Mouse (Mus musculus) layer of hippocampus, postnatal 25 days (tissue): ENCODE data around the gene Gnai2. TPM values are rescaled to one million over a fixed set of nuclear protein-coding genes. Genes with fewer than 3 reads are reported as not detected.

Source experiments
- DNase-seq, 2 experiments: peaks; one replicate each; pipeline ENCODE4 v3.0.0; 2022; ENCODE audit warnings: mixed read lengths in 2 of 2, low spot score in 1 of 2; ENCODE audit errors: extremely low spot score in 1 of 2
- total RNA-seq, 2 experiments: library from RNA; stranded (reverse); gene quantifications; 2 replicates each; pipeline ENCODE4 v1.2.3; 2021

Gnai2 gene
- total RNA-seq, 2 experiments from 2014 or later = 208 to 223 TPM

DNA sequence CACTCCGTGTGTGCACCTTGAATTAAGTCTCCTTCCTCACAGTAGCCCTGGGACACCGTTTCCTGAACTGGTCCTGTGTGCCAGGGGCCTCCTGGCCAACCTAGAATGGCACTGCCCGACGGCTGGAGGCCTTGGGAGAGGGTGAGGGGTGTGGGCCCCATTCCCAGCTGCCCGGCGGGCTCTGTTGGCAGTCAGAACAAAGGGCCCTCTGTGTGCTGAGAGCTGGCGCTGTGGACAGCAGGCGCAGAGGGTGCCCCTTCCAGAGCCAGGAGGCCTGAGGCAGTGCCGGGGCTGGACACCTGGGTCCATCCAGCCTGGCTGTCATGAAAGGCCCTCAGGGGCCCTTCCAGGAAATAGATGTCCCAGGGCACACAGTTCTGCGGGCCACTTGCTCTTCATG lies 24.4 kb upstream of the Gnai2 start:
- no peak for DNase-seq

DNA sequence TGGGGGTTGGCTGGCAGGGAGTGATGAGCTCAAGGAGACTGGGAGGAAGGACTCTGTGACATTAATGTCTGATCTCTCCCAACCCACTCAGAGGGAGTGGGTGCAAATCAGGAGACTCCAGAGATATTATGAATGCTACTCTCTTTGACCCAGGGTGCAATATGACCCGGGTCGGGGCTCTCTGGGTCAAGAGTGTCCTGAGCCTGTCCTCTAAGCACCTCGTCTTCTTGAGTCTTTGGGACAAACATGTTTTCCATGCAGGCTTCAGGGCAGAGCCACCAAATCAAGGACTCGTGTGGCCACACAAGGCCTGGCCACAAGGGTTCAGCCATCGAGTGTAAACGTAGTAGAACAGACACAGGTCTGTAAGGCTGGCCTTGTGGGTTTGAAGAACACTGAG lies 22.9 kb upstream of the Gnai2 start:
- no peak for DNase-seq

DNA sequence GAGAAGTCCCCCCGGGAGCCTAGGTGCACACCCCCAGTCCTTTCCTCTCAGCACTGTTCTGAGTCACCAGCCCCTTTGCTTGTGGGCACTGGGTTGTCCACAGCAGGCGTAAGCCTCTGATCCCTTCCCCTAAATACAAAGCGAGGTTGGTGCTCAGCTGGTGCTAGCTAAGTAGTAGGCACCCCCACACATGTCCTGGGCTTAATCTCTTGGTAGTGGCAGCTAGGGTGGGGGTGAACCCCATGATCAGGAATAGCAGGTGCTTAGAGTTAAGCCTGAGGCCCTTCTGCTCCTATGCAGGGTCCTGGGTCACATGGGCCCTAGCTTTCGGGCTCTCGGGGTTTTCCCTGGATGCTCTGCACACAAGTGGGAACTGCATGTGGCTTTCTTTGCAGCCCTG lies 22.0 kb upstream of the Gnai2 start:
- no peak for DNase-seq

DNA sequence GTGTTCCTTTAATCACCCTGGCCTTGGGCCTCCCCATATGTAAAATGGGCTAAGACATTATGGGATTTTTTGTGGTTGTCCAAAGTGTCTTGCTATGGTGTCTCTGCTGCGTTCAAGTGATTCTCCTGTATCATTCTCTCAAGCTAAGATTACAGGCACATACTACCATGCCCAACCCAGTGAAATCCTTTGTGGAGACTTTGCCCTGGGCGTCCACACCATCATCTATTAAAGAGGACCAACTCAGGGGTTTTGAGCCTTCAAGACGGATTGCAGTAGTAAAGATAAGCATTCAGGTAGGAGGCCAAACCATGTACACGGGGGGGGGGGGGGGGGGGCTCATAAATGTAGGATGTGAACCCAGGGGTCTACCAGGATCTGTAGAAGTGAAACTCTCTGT lies 19.4 kb upstream of the Gnai2 start:
- DNase-seq = no peak

DNA sequence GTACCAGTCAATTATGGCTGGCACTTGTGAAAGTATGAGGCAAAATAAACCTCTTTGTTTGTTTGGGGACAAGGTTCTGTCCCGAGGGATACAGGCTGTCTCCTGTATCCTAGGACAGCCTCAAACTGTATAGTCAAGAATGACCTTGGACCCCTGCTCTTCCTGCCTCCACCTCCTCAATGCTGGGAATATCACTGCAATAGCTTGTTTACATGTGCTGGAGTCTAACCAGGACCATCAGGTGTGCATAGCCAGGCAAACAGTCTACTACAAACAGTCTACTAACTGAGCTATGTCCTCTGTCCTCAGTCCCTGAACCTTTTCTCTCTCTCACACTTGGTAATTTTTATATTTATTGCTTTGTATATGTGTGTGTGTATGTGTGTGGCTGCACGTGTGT lies 18.3 kb upstream of the Gnai2 start:
- no peak for DNase-seq

DNA sequence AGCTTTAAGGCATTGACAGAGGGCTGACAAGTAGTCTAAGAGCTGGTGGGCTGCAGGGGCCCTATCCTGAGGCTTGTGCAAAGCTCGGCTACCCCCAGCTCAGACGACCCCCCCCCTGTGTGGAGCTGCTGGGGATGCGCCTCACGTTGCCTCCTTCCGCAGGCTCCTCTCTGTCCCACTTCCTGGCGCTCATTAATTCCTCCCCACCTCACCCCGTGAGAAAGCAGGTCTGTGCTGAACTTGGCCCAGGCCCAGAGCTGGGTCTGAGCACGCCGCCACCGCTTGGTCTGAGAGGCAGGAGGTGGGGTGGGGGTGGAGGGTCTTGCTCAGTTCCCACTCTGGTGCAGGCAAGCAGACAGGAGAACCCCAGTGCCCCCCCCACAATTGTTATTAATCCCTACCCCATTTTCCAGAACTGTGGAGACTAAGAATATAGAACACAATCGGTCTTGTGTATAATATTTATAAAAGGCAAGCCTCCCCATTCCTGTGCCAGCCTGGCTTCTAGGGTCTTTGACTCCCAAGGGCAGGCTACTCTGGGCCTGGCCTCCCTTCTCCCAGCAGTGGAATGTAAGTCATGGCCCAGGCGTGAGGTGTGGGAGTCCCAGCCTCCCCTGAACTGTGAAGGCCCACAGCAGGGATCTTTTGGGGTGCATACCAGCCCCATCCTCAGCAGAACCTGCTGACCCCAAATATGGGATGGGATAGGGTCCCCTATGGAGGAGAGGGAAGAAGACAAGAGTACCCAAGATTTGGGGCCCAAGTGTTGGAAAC lies 15.7 kb upstream of the Gnai2 start:
- no peak for DNase-seq

DNA sequence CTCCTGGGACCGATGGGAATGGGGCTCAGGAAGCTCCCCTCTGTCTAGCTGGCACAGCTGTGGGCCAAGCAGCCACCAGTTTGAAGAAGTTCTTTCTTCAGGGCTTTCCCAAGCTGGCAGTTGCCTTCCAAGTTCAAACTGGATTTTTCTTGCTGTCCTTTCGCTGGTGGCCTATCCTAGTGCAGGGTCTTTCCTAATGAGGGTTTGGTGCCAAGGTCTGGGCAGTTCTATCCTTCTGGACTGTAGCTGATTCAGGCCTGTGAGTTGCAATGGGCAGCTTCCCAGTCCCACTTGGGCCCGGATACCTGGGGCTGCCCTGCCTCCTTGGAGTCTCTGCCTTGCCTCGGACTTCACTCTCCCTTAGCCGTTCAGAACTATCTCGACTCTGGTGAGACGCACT lies 15.1 kb upstream of the Gnai2 start:
- no peak for DNase-seq

DNA sequence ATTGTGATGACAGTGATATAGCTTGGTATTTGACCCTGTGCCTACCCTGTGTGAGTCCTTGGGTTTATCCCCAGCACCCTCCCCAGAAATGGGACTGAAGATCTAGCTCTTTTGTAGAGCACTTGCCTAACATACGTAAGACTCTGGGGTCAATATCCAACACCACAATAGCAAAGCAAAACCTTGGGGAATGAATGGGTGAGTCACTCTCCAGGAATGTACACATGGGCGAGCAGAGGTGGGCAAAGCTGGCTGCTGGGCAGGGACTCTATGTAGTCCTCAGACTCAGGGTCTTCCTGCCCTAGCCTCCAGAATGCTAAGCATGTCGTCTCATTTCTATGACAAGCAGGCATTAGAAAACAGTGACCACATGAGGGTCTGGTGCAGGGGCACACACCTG lies 13.6 kb upstream of the Gnai2 start:
- no peak for DNase-seq

DNA sequence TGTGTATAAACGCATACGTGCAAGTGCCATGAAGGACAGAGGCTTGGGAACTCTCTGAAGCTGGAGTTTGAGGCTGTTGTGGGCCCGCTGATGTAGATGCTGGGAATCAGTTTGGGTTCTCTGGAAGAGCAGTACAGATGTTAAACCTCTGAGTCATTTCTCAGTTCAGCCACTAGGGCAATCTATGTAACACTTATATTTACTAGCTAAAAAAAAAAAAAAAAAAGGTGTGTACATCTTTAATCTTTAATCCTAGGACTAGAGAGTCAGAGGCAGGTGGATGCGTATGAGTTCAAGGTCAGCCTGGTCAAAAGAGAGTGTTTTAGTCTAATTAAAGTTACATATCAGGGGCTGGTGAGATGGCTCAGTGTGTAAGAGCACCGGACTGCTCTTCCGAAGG lies 11.8 kb upstream of the Gnai2 start:
- no peak for DNase-seq

DNA sequence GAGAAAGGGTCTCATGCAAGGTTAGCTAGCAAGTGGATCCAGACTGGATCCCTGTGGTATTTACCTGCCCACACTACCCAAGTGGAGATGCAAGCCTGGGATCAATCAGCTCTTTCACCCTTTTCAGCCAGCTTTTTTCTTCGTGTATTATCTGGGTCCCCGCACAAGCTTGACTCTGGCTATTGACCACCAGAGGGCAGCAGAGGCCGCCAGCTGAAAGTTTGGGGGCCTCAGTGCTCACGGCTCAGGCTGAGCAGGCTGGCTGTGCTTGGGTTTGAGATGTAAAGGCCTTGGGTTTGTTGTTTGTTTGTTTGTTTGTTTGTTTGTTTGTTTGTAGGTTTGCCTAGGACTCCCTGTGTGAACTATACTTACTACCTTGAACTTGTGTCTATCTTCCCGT lies 10.4 kb upstream of the Gnai2 start:
- DNase-seq = peak; percentile 60 to 83

DNA sequence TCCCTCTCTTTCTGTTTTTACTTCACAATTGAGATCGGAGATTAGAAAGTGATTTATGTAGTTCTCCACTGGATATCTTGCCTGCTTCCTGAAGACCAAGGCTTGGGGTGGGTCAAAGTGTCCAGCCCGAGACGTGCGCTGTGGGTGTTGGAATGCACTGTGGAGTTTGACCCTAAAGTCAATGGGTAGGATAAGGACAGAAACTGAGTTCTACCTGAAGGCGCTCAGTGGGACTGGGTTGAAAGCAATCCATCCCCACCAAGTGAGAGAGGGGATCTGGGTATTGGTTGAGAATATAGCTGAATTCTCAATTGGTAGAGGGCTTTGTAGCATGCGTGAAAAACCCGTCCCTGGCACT lies 10.0 kb upstream of the Gnai2 start:
- no peak for DNase-seq

DNA sequence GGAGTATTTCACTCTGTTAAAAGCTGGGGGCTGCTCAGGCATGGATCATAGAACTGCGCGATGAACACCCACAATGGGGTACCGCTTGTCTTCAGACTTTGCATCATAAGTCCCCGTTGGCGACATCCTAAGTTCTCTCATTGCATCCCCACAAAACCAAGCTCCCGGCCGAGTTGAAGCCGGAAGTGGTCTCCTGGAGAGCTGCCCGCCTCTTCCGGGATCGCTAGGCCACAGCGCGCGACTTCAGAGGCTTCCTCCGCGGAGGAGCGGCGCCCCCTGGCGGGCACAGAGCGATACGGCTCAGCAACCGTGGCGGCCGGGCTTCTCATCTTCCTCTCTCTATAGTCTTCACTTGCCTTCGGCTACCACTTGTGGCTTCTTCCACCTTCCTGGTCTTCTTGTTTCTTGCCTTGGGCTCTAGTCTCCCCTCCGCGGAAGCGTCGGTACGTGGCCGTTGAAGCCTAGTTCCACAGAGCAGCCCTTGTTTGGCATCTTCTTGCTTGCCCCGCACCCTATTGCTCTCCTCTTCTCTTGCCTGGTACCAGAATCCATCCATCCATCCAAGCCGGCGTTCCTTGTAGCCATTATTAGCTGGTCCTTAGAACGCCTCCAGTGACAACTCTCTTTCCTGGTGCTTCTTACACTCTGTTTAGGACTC lies 9.5 kb upstream of the Gnai2 start:
- peak; percentile 88 to 97 for DNase-seq

DNA sequence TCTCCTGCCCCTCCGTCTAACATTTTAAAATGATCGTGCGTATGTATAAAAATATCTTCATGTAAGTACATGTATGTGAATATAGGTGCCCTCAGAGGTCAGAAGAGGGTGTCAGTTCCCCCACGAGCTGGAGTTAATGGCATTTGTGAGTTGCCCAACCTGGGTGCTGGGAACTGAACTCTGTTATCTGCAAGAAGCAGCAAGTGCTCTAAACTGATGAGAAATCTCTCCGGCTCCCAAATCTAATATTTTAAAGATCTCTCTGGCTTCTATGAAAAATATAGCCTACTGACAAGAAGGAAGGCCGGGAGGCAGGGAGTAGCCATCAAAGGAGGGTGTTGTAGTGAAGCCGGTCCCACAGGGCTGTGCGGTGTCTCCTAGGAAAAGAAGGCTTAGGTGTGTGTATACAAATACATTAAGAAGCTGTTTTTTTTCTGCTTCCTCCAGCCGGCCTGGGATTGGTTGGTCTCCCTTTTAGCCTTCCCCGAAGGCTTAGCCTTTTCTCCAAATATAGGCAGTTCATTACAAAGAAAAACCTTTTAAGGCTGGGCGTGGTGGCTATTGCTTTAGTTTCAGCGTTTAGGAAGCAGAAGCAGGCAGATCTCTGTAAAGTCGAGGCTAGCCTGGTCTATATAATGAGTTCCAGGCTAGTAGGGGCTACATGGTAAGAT lies 8.5 kb upstream of the Gnai2 start:
- no peak for DNase-seq

DNA sequence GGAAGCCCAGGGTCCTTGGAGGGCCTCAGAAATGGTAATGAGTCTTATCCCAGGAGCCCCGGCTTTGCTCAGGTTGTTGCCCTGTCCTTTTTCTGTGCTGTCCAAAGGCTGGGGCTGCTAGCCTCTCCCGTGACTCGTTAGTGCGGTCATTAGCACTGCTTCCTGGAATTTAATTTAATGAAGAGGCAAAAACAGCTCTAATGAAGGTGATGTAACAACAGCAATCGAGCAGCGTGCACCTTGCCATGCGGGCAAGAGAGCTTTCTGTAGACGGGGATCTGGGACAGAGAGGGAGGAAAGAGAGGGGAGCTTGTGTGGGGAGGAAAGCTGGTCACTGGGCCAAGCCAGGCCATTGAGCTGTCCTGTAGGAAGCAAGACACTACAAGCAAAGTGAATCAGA lies 6.5 kb upstream of the Gnai2 start:
- no peak for DNase-seq

DNA sequence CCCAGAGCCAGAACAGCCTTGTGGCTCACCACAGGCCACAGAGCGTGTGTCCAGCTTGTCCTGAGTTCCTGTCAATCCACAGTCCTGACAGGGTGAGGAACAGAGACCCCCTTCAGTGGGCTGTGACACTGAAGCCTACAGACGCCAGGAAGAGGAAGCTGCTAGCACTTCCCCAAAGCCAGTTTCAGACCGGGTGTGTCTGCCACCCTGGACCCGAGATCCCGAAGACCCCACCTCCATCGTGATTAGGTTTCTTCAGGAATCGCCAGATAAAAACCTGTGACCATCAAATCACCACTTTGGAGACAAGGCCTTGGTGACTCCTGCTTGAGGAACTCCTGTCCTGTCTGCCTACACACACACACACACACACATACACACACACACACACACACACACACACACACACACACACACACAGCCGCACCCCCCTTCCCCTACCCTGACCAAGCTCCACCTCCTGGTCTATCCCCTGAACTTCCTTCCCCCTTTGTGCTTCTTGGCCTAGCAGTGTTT lies 5.1 kb upstream of the Gnai2 start:
- DNase-seq = no peak

DNA sequence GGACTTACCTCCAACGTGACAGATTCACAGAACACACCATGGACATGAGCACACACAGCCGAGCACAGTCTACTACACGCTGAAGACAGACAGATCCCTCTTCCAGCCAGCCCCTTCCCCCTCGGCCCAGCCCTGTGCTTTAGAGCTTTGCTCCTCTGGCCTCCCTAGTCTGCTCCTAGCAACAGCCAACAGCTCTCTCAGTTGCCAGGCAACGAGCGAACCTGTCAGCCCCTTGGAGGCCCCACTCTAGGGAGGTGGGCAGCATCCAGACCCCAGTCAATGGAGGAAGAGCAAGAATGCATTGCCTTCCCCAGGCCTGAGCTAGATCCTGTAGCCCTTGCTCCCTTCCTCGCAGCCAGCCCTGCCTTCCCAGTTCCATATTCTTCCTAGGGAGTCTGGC lies 1.9 kb upstream of the Gnai2 start:
- DNase-seq = no peak

DNA sequence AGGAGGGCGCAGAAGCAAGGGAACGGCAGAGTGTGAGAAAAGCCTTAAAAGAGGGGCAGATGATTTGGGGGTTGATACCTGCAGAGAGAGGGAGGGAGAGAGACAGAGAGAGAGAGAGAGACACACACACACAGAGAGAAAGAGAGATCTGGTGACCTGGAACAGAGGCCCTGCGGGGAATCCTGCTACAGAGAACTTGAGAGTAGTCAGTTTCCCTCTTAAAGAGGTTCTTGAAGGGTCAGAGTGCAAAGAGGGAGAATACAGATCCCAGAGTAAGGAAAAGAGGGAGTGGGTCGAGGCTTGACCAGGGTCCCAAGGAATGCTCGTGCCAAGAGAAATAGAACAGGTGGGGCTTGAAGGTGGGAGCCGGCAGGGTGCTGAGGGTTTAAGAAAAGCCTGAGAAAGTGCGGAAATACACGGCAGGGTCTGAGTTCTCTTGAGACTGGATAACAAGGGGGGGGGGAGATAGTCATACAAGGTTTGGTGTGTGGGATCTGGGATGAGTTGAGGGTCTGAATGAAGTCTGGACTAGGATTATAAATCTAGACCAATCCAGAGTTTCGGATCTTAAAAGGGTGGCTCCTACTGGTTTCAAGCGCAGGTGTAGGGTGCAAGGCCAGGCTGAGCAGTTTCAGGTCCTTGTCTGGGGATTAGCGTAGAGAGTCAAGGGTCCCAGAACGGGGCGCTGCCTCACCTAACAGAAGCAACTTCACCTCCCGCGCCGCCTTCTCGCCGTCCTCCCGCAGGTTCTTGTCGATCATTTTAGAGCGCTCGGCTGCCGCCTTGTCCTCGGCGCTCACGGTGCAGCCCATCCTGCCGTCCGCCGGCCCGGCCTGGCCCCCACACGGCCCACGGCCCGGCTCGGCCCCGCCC lies 525 bp downstream of the Gnai2 start:
- DNase-seq = no peak

DNA sequence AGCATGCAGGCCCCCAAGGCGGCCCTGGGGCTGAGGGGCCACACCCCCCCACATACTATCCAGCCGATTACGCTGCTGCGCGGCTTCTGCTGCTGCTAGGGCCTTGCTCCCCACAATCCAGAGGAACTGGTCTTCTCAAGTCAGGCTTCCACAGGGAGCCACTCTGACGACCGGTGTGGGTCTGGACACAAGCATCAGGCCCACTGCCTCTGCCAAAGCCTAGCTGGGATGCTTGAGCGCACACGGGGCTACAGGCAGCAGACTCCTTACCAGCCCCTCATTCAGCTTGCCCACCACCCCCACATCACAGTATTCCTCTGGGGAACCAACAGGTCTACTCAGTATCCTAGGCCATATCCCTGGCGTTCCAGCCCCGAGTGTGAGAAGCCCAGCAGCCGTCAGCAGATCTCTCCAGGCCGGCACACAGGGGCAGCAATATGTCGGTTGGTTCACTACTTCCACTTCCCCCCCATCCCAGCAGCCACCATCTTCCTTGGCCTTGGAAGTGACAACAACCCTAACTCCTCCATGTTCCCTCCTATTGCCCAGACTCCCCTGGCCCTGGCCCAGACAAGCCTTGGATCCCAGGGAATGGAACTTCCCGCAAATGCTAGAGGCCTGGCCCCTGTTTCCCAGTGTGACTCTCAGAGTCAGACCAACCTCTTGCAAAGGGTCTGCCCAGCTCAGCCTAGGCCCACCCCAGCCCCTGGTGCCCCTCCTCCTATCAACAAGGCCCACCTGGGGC lies 1.3 kb downstream of the Gnai2 start:
- DNase-seq = no peak

DNA sequence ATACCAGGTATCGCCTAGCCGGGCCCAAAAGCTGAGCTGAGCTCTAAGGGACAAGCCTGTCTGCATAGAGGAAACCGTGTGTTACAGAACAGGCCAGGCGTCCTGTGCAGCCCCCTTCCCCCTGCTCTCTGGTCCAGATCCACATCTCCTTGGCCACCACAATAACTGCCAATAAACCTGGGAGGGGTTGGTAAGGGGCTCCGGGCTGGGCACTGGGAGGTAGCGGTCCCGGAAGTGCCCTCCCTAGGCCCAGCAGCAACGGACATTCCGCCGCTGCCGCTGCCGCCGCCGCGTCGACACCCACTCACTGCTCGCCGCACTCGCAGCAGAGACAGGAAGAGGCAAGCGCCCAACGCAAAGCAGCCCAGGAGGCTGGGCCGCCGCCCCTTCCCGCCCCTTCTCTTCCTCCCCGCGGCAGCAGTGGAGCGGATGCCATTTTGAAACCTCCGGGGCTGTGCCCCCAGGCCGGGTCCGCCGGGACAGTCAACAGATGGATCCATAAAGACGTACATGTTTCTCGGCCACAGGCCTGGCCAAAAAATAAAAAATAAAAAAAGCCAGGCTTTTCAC lies 2.0 kb downstream of the Gnai2 start:
- peak; percentile 60 to 65 for DNase-seq

DNA sequence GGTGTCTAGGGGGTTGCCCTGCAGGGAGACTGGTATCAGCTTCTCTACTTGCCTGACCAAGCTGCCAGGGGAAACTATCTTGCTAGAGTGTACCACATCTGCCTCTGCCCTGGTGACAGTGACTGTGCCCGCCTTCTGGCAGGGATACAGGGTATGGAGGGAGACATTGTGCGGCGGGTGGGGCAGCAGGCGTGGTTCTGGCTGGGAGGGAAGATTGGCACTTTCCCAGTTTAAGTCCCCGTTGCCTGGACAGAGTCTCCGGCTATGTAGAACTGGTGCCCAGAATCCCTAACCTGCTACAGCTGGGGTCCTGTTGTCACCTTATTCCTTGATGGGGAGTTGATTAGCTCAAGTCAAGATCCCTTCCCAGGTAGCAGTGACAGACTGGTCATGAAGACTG lies 2.7 kb downstream of the Gnai2 start:
- no peak for DNase-seq
